Mouse (Mus musculus) midbrain, postnatal 0 days (tissue): Measurements from ENCODE around the gene Slc4a5. TPM values are rescaled to one million over a fixed set of nuclear protein-coding genes. Genes with fewer than 3 reads are reported as not detected.

Source experiments
- ATAC-seq: fragments of 200-750 bp; cut with Nextera tagmentation; 2 replicates; pipeline ENCODE4 v1.8.0; 2017; ENCODE audit warnings: moderate number of reproducible peaks, mild to moderate bottlenecking, moderate TSS enrichment, moderate library complexity; ENCODE audit not compliant: low FRiP score
- DNase-seq: peaks from one replicate; pipeline ENCODE4 v3.0.0-alpha.2; 2015; ENCODE audit warnings: low spot score
- H3K27ac ChIP-seq: fragments of 300-500 bp; sonication (generic); 2 replicates; pipeline ENCODE4 v1.5.1; 2014; ENCODE audit warnings: low read depth, mild to moderate bottlenecking, low read length, mixed read lengths
- H3K27me3 ChIP-seq: fragments of 300-500 bp; sonication (generic); 2 replicates; pipeline ENCODE4 v1.6.1; 2014; ENCODE audit warnings: low read length, control low read depth, mixed read lengths; ENCODE audit not compliant: insufficient read depth
- H3K36me3 ChIP-seq: fragments of 300-500 bp; sonication (generic); 2 replicates; pipeline ENCODE4 v1.6.1; 2014; ENCODE audit warnings: low read length, control low read depth, mixed read lengths; ENCODE audit not compliant: insufficient read depth
- H3K4me1 ChIP-seq: fragments of 300-500 bp; sonication (generic); 2 replicates; pipeline ENCODE4 v1.6.1; 2014; ENCODE audit warnings: mild to moderate bottlenecking, control low read depth, antibody characterized with exemption, low read length, mixed read lengths; ENCODE audit not compliant: insufficient read depth
- H3K4me2 ChIP-seq: fragments of 300-500 bp; sonication (generic); 2 replicates; pipeline ENCODE4 v1.6.1; 2014; ENCODE audit warnings: low read depth, mild to moderate bottlenecking, low read length, mixed read lengths; ENCODE audit not compliant: poor library complexity, severe bottlenecking
- H3K4me3 ChIP-seq: fragments of 300-500 bp; sonication (generic); 2 replicates; pipeline ENCODE4 v1.5.1; 2014; ENCODE audit warnings: low read depth, mild to moderate bottlenecking, low read length, moderate library complexity
- H3K9ac ChIP-seq: fragments of 300-500 bp; sonication (generic); replicated peaks from 2 replicates; pipeline ENCODE4 v1.6.1; 2014; ENCODE audit warnings: mild to moderate bottlenecking, low read length, moderate library complexity, mixed read lengths; ENCODE audit not compliant: poor library complexity, severe bottlenecking
- H3K9me3 ChIP-seq: fragments of 300-500 bp; sonication (generic); 2 replicates; pipeline ENCODE4 v1.6.1; 2016; ENCODE audit warnings: low read length, control low read depth
- CTCF ChIP-seq: IDR thresholded peaks from 2 replicates; pipeline ENCODE4 v1.5.1; 2016; ENCODE audit warnings: antibody characterized with exemption, mild to moderate bottlenecking
- WGBS: fragments of 180-500 bp; shearing (Covaris S2); extraction: QIAGEN DNeasy Blood & Tissue Kit; methylation state at CpG from one replicate; pipeline ENCODE4 v1.1.7; 2014; 5-methylcytosine and 5-hydroxymethylcytosine counted together
- polyA plus RNA-seq: library from polyadenylated mRNA; unstranded; fragments of >200 nt; fragmentation: Nextera tagmentation; extraction: Ambion mirVana; gene quantifications from 2 replicates; pipeline ENCODE4 v1.2.1, GENCODE M21; 2015
- total RNA-seq: library from RNA; depleted of rRNA; stranded (reverse); fragments of >200 nt; gene quantifications from 2 replicates; pipeline ENCODE4 v1.2.3, GENCODE M21; 2014

Gene Slc4a5
- total and polyA plus RNA-seq, 2 experiments from 2014 or later = 0.25 to 3.3 TPM

DNA sequence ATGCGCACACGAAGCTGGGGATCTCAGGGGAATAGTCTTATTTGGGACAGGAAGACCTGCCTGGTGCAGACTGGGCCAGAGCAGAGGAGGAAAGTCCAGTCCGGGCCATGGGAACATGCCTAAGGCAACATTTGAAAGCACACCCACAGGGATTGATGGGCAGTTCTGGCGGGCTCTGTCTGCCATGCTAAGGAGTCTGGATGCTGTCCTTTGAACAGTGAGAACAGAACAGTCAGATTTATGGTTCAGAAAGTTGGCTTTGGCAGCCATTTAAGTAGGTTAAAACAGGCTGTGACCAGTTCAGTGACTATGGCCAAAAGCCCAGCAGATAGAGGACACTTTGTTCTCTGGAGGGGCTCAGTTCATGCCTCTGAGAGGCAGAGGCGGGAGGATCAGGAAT is 82.6 kb downstream of the Slc4a5 start:
- Histone ChIP-seq H3K4me2 (no peak overlapping the region), H3K9me3 (no peaks in the 10 kb centered on the region), H3K4me3 (no peak overlapping the region), H3K27ac (no peak overlapping the region), H3K9ac (no peak overlapping the region), H3K36me3 (peaks cover 23% of the 10 kb centered on the region), H3K4me1 (no peaks in the 10 kb centered on the region), H3K27me3 (no peaks in the 10 kb centered on the region)
- peak; percentile 64 for DNase-seq
- ATAC-seq = no peak
- no peak for TF ChIP-seq CTCF
- 79% methylated on average over 5 of the region's 5 CpGs for WGBS

DNA sequence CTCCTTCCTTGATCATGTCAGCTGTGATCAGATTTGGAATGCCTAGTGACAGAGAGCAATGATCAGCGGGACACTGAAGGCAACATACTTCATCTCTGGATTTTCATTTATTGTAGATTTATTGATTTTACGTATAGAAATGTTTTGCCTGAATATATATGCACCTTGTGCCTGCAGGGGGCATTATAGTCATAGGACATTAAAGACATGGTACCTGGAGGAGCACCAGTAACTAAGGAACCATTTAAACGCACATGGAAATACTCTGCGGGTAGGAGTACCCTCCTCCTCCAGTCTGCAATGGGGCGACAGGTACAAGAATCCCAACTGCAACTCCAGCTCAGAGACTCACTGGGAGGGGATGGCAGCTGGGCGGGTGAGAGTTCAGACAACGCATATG is 89.4 kb downstream of the Slc4a5 start:
- 92% methylated on average over 7 of the region's 7 CpGs for WGBS
- no peak overlapping the region for H3K9ac ChIP-seq
- no peak overlapping the region for H3K4me3 ChIP-seq
- no peak overlapping the region for H3K4me2 ChIP-seq
- H3K36me3 ChIP-seq = peaks cover 58% of the 10 kb centered on the region
- no peaks in the 10 kb centered on the region for H3K4me1 ChIP-seq
- no peaks in the 10 kb centered on the region for H3K27me3 ChIP-seq
- DNase-seq (no peak), ATAC-seq (no peak)
- H3K27ac ChIP-seq = no peak overlapping the region
- TF ChIP-seq CTCF = 0 out of 2 replicates have a peak, but pooled peaks have one; percentile 8
- no peaks in the 10 kb centered on the region for H3K9me3 ChIP-seq

DNA sequence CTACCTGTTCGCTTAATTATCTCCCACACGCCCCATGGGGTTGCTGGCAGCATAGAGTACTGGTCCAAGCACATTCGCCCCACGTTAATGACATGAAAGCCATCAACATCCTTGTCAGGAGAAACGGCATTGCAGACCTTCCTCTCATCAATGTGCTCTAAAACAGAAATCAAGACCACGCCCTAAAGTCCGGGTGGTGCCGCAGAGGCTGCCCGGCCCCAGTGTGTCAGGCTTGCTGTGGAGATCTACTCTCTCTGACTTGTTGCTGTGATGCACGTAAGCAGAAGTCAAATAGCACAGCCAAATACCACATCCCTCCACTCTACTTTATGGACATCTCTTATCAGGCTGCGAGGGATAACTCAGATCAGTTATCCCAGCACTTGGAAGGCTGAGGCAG is 91.6 kb downstream of the Slc4a5 start:
- no peak overlapping the region for H3K27ac ChIP-seq
- H3K4me2 ChIP-seq = no peak overlapping the region
- H3K36me3 ChIP-seq = peaks cover 45% of the 10 kb centered on the region
- no peak for DNase-seq
- 93% methylated on average over 11 of the region's 11 CpGs for WGBS
- no peaks in the 10 kb centered on the region for H3K9me3 ChIP-seq
- H3K4me3 ChIP-seq = no peak overlapping the region
- no peaks in the 10 kb centered on the region for H3K4me1 ChIP-seq
- ATAC-seq = no peak
- no peaks in the 10 kb centered on the region for H3K27me3 ChIP-seq
- TF ChIP-seq CTCF = no peak
- no peak overlapping the region for H3K9ac ChIP-seq

DNA sequence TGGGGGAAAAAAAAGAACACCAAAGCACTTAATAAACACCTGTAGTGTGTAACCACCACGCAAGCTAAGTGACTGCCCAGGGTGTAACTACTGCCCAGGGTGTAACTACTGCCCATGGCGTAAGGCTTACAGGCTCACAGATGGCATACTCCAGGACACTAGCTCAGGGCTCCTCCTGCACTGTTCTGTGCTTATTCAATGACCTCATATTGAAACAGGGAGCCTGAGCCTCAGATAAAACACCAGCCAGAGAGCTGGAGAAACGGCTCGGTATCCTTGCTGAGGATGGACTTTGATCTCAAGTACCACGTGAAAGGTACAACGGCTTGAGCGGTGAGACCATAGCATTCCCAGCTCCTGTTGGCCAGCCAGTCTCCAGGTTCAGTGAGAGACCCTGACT is 92.4 kb downstream of the Slc4a5 start:
- H3K4me2 ChIP-seq = no peak overlapping the region
- peaks cover 37% of the 10 kb centered on the region; the same call in 1 of the 2 replicates for H3K36me3 ChIP-seq
- H3K27me3 ChIP-seq = no peaks in the 10 kb centered on the region
- H3K9me3 ChIP-seq = no peaks in the 10 kb centered on the region
- H3K27ac ChIP-seq = no peak overlapping the region
- H3K4me3 ChIP-seq = no peak overlapping the region
- H3K4me1 ChIP-seq = peaks cover 3% of the 10 kb centered on the region; the same call in 1 of the 2 replicates
- ATAC-seq = no peak
- no peak for TF ChIP-seq CTCF
- whole genome bisulfite sequencing = 93% methylated on average over 7 of the region's 7 CpGs
- H3K9ac ChIP-seq = no peak overlapping the region
- DNase-seq = no peak

GRCm38 (mm10) chr6:83312514-83312913 is 92.9 kb downstream of the Slc4a5 start:
- WGBS = 85% methylated on average over 8 of the region's 8 CpGs
- H3K27me3 ChIP-seq = no peaks in the 10 kb centered on the region
- no peak overlapping the region for H3K4me3 ChIP-seq
- H3K4me1 ChIP-seq = peaks cover 3% of the 10 kb centered on the region; the same call in 1 of the 2 replicates
- H3K27ac ChIP-seq = no peak overlapping the region
- no peak overlapping the region for H3K4me2 ChIP-seq
- H3K36me3 ChIP-seq = peaks cover 36% of the 10 kb centered on the region; the same call in 1 of the 2 replicates
- no peak overlapping the region for H3K9ac ChIP-seq
- H3K9me3 ChIP-seq = no peaks in the 10 kb centered on the region
- ATAC-seq (no peak), DNase-seq (no peak)
- TF ChIP-seq CTCF = no peak

GRCm38 (mm10) chr6:83315293-83315692 is 95.7 kb downstream of the Slc4a5 start:
- peaks cover 22% of the 10 kb centered on the region; the same call in 1 of the 2 replicates for H3K36me3 ChIP-seq
- no peak for ATAC-seq
- no peak overlapping the region for H3K27ac ChIP-seq
- no peak overlapping the region for H3K4me3 ChIP-seq
- no peak overlapping the region for H3K9ac ChIP-seq
- H3K4me1 ChIP-seq = peaks cover 3% of the 10 kb centered on the region; the same call in 1 of the 2 replicates
- no peaks in the 10 kb centered on the region for H3K27me3 ChIP-seq
- H3K4me2 ChIP-seq = no peak overlapping the region
- no peak for DNase-seq
- no peaks in the 10 kb centered on the region for H3K9me3 ChIP-seq
- TF ChIP-seq CTCF = no peak
